Mouse (Mus musculus) spleen, postnatal 0 days (tissue): ENCODE measurements around the gene Clta. TPM values are rescaled to one million over a fixed set of nuclear protein-coding genes. Genes with fewer than 3 reads are reported as not detected.

Experiments
- polyA plus RNA-seq: library from polyadenylated mRNA; unstranded; fragments of >200 nt; fragmentation: Nextera tagmentation; extraction: Ambion mirVana; gene quantifications from 2 replicates; pipeline ENCODE4 v1.2.1, GENCODE M21; 2015

The Clta gene
- 192 and 202 TPM in 2 replicates for polyA plus RNA-seq

DNA sequence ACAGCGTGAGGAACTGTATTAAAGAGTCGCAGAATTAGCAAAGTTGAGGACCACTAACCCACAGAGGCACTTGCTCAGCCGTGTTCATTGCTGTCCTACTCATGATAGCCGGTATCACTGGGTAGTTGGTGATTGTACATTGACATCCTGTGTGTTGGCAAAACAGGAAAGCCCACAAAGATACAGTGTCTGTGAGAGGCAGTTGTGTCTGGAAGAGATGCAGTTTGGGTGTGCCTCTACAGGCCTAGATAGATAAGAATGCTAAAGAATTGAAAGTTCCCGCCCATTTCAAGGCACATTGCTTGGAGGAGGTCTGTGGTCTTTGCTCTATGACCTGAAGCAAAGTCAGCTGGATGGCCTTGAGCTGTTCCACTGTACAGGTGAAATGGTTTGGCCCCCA lies at the start of gene Clta:
Clta (plus strand) TSS at position 327 of the 400 bp plus-strand sequence.

GRCm38 (mm10) chr4:43957292-43957845 lies 46.9 kb upstream of the Clta start, which contains the start of gene Glipr2:
TSS of gene Glipr2 (plus strand) at chr4:43957401.

DNA sequence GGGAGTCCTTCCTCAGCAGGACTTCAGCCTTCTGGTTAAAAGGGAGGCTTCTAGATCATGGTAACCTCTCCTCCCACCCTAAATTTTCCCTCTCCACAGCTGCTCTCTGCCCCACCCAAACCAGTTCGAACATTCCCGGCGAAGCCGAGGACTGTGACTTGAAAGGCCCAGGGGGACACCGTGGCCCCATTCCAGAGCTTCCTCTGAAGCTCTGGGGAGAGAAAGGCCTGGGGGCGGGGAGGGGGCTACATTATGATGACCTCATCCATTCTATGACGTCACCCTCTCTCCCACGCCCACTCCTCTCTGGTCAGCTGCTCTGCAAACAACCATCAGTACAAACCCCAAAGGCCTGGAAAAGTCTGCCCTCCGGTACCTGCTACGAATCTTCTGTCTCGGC lies 21.1 kb upstream of the Clta start, which contains the start of gene Ccin:
Ccin (plus strand) TSS at position 303 of the 400 bp plus-strand sequence.

Other genes starting within 250 kb of the Clta start
- not detected in 2 replicates for gene Olfr159, start 233.4 kb upstream of the Clta start, polyA plus RNA-seq
- gene Olfr156, start 180.6 kb upstream of the Clta start, polyA plus RNA-seq, result not detected in 2 replicates
- not detected in 2 replicates for gene Olfr157, start 164.3 kb upstream of the Clta start, polyA plus RNA-seq
- not detected in 2 replicates for gene Olfr155, start 152.9 kb upstream of the Clta start, polyA plus RNA-seq
- gene Reck, start 128.9 kb upstream of the Clta start, polyA plus RNA-seq, result 7.1 and 8.0 TPM in 2 replicates
- 49.2 and 49.6 TPM in 2 replicates for gene Glipr2, start 47.1 kb upstream of the Clta start, polyA plus RNA-seq
- gene Ccin, start 21.0 kb upstream of the Clta start, polyA plus RNA-seq, result not detected in 2 replicates
- gene Gne, start 79.7 kb downstream of the Clta start, polyA plus RNA-seq, result 16.3 and 17.0 TPM in 2 replicates
- 14.1 and 15.9 TPM in 2 replicates for gene Rnf38, start 229.3 kb downstream of the Clta start, polyA plus RNA-seq